Mouse (Mus musculus) embryonic facial prominence, embryonic 14.5 days (tissue): ENCODE measurements around the gene Pmp22. TPM values are rescaled to one million over a fixed set of nuclear protein-coding genes. Genes with fewer than 3 reads are reported as not detected.
A peak's percentile ranks its signal among the peaks of the same experiment; 100 is the strongest.

ENCODE experiments used
- ATAC-seq: fragments of 200-750 bp; cut with Nextera tagmentation; 2 replicates; pipeline ENCODE4 v1.8.0; 2017; ENCODE audit warnings: low read depth, moderate number of reproducible peaks, moderate TSS enrichment
- DNase-seq: peaks from one replicate; pipeline ENCODE4 v3.0.0-alpha.2; 2015; ENCODE audit warnings: low spot score
- H3K27ac ChIP-seq: fragments of 300-500 bp; sonication (generic); replicated peaks from 2 replicates; pipeline ENCODE4 v1.5.1; 2014; ENCODE audit warnings: low read depth, mild to moderate bottlenecking, low read length, moderate library complexity
- H3K27me3 ChIP-seq: fragments of 300-500 bp; sonication (generic); replicated peaks from 2 replicates; pipeline ENCODE4 v1.6.1; 2014; ENCODE audit warnings: low read length; ENCODE audit not compliant: control insufficient read depth, insufficient read depth
- H3K36me3 ChIP-seq: fragments of 300-500 bp; sonication (generic); 2 replicates; pipeline ENCODE4 v1.6.1; 2014; ENCODE audit warnings: low read length, mixed read lengths; ENCODE audit not compliant: control insufficient read depth, insufficient read depth
- H3K4me1 ChIP-seq: fragments of 300-500 bp; sonication (generic); 2 replicates; pipeline ENCODE4 v1.6.1; 2014; ENCODE audit warnings: antibody characterized with exemption, low read length; ENCODE audit not compliant: control insufficient read depth, insufficient read depth
- H3K4me2 ChIP-seq: fragments of 300-500 bp; sonication (generic); 2 replicates; pipeline ENCODE4 v1.6.1; 2014; ENCODE audit warnings: low read depth, mild to moderate bottlenecking, low read length, moderate library complexity, mixed read lengths
- H3K4me3 ChIP-seq: fragments of 300-500 bp; sonication (generic); 2 replicates; pipeline ENCODE4 v1.5.1; 2014; ENCODE audit warnings: low read depth, mild to moderate bottlenecking, low read length
- H3K9ac ChIP-seq: fragments of 300-500 bp; sonication (generic); 2 replicates; pipeline ENCODE4 v1.6.1; 2014; ENCODE audit warnings: low read depth, mild to moderate bottlenecking, low read length, moderate library complexity, mixed read lengths
- H3K9me3 ChIP-seq: fragments of 300-500 bp; sonication (generic); 2 replicates; pipeline ENCODE4 v1.6.1; 2016; ENCODE audit warnings: low read length; ENCODE audit not compliant: control insufficient read depth
- WGBS: fragments of 180-500 bp; shearing (Covaris S2); extraction: QIAGEN DNeasy Blood & Tissue Kit; methylation state at CpG from one replicate; pipeline ENCODE4 v1.1.7; 2014; 5-methylcytosine and 5-hydroxymethylcytosine counted together
- polyA plus RNA-seq: library from polyadenylated mRNA; unstranded; fragments of >200 nt; fragmentation: Nextera tagmentation; extraction: Ambion mirVana; gene quantifications from 2 replicates; pipeline ENCODE4 v1.2.1, GENCODE M21; 2014

Gene Pmp22
- polyA plus RNA-seq, 1 experiment from 2014 or later, result 297 TPM

DNA sequence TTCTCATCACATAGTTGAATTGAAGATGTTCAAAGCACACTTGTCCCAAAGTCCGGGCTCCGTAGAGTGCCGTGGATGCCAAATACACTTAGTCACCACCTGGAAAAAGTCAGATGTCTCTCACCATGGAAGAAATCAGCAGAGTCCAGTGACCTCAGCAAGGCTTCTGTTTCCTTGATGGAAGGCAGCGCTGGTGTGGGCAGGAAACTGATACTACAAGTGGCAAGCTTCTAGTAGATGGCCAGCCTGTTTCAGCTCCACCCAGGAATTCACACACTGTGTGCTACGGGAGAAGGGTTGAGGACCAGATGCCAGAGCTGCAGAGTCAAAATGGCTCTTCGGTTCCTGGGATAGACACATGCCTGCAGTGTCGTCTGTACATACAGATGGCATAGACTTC lies 9.0 kb upstream of the Pmp22 start:
- ATAC-seq (no peak), DNase-seq (no peak)
- no peaks in the 10 kb centered on the region for H3K36me3 ChIP-seq
- H3K4me2 ChIP-seq, result no peak overlapping the region
- WGBS, result 85% methylated on average over 7 of the region's 7 CpGs
- H3K4me1 ChIP-seq, result peaks cover 14% of the 10 kb centered on the region
- H3K27ac ChIP-seq, result no peak overlapping the region
- no peak overlapping the region for H3K4me3 ChIP-seq
- no peaks in the 10 kb centered on the region for H3K9me3 ChIP-seq
- H3K9ac ChIP-seq, result no peak overlapping the region
- H3K27me3 ChIP-seq, result no peaks in the 10 kb centered on the region

DNA sequence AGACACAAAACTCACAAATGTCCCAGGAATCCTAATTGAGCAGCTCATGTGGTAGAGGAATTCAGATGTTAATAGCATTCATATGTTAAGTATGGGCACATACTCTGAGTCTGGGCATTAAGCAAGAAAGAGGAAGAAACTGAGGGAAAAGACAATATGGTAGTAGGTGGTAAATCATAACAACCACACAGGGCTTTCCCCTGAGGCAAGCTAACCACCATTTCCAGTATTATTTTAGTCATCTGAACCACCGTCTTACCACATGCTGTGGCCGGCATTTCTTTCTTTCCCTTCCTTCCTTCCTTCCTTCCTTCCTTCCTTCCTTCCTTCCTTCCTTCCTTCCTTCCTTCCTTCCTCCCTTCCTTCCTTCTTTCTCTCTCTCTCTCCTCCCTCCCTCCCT lies 6.5 kb upstream of the Pmp22 start:
- no peak for DNase-seq
- no peak overlapping the region for H3K4me3 ChIP-seq
- no peaks in the 10 kb centered on the region for H3K36me3 ChIP-seq
- peaks cover 5% of the 10 kb centered on the region for H3K4me1 ChIP-seq
- H3K27me3 ChIP-seq, result no peaks in the 10 kb centered on the region
- H3K9ac ChIP-seq, result no peak overlapping the region
- no peak for ATAC-seq
- no peak overlapping the region for H3K4me2 ChIP-seq
- 54% methylated on average over 2 of the region's 2 CpGs for WGBS
- H3K9me3 ChIP-seq, result no peaks in the 10 kb centered on the region
- no peak overlapping the region for H3K27ac ChIP-seq

DNA sequence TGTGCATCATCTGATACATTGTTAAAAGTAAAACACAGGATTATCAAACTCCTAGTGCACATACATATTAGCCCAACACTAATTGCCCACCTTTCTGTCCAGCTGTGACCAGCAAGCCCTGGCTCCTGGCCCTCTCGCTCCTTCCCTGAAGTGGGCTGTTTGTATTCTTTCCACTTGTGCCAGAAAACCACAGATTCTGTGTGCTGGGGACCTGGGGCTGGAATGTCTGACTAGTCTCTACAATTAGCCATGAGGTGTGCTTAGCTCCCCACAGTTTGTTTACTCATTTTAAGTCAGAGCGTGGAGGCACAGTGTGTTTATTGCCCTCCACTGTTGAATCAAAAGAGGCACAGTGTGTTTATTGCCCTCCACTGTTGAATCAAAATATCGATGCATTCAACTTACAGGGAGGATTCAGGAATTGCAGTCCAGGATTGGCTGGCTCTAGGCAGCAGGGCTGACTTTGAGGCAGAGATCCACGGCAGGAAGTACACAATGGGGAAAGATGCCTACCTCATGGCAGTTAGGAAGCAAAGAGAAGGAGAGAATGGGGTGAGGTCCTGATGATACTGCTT lies 5.9 kb upstream of the Pmp22 start:
- Histone ChIP-seq H3K4me3 (no peak overlapping the region), H3K9me3 (no peaks in the 10 kb centered on the region), H3K4me2 (no peak overlapping the region), H3K27ac (no peak overlapping the region), H3K27me3 (no peaks in the 10 kb centered on the region), H3K4me1 (peaks cover 5% of the 10 kb centered on the region), H3K9ac (no peak overlapping the region), H3K36me3 (no peaks in the 10 kb centered on the region)
- no peak for ATAC-seq
- DNase-seq, result no peak
- 62% methylated on average over 4 of the region's 4 CpGs for WGBS

DNA sequence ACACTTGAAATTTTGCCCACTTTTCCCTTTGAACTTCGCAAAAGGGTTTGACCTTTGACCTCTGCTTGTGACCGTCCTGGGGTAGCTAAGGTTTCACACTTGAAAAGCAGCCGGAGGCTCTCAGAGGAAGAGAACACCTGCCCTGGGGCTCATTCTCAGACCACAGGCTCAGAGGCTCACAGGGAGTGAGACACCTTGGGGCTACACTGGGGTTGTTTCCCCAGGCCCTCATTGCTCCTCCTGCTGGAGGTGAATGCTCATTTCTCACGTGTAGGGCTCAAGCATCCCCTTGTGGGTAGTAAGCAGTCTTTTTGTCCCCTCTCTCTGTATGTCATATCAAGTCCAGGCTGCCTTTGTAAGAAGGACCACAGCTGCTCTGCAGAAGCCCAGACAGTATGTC lies 4.5 kb upstream of the Pmp22 start:
- Histone ChIP-seq H3K9me3 (no peaks in the 10 kb centered on the region), H3K4me2 (no peak overlapping the region), H3K9ac (no peak overlapping the region), H3K4me3 (no peak overlapping the region), H3K36me3 (no peaks in the 10 kb centered on the region), H3K27ac (no peak overlapping the region), H3K27me3 (no peaks in the 10 kb centered on the region), H3K4me1 (peaks cover 9% of the 10 kb centered on the region)
- ATAC-seq (no peak), DNase-seq (no peak)
- 11% methylated on average over 4 of the region's 4 CpGs for WGBS

DNA sequence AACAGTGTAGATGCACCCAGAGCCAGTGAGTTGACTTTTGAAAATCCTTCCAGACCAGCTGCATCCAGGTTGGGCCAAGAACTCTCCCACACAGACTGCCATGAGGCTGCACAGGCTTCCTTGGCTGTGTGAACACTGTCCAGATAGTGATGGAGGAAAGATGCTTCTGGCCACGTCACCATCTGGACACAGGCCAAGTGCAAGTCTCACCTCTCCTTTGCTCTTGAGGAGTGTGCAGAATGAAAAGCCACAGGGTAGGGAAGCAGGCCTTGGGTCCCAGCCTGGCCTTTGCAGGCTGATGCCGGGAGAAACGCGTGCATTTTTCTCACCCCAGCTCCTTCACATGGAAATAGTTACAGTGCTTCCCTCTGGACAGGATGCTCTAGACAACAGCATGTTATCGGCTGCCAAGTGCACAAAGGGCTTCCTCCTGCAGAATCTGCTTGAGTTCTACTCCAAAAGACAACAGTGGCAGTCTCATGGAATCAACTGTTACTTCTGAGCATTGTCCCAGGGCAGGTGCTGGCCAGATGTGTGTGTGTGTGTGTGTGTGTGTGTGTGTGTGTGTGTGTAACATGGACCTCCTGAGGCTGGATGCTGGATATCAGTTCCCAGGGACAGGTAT lies 2.8 kb upstream of the Pmp22 start:
- Histone ChIP-seq H3K36me3 (no peaks in the 10 kb centered on the region), H3K4me2 (no peak overlapping the region), H3K27ac (no peak overlapping the region; the same call in 1 of the 2 replicates), H3K4me3 (no peak overlapping the region), H3K9ac (no peak overlapping the region), H3K9me3 (no peaks in the 10 kb centered on the region), H3K27me3 (no peaks in the 10 kb centered on the region), H3K4me1 (peaks cover 17% of the 10 kb centered on the region)
- peak; percentile 81 for ATAC-seq
- 33% methylated on average over 5 of the region's 5 CpGs for WGBS
- DNase-seq, result peak; percentile 75

DNA sequence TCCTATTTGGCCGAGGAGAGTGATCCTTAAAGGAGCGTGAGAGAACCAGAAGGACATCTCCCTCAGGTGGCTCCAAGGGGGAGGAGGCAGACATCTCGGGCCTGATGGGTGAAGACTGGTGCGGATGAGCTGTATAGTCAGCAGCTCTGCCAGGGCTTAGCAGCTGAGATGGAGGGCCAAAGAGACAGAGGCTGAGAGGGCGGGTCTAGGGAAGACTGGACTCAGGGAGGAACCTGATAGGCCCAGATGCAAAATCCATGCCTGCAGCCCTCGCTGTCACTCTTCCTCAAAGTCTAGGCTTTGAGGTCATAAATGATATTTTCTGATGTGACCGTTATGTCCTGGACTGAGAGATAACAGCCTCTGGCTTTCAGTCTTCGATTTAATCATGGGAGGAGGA lies 1.8 kb upstream of the Pmp22 start:
- no peak overlapping the region for H3K4me2 ChIP-seq
- 80% methylated on average over 8 of the region's 8 CpGs for WGBS
- H3K4me3 ChIP-seq, result no peak overlapping the region
- H3K9me3 ChIP-seq, result no peaks in the 10 kb centered on the region
- H3K27me3 ChIP-seq, result peaks cover 8% of the 10 kb centered on the region; the same call in 1 of the 2 replicates
- no peak for ATAC-seq
- H3K36me3 ChIP-seq, result no peaks in the 10 kb centered on the region
- no peak for DNase-seq
- H3K27ac ChIP-seq, result no peak overlapping the region
- H3K9ac ChIP-seq, result no peak overlapping the region
- H3K4me1 ChIP-seq, result peaks cover 18% of the 10 kb centered on the region

DNA sequence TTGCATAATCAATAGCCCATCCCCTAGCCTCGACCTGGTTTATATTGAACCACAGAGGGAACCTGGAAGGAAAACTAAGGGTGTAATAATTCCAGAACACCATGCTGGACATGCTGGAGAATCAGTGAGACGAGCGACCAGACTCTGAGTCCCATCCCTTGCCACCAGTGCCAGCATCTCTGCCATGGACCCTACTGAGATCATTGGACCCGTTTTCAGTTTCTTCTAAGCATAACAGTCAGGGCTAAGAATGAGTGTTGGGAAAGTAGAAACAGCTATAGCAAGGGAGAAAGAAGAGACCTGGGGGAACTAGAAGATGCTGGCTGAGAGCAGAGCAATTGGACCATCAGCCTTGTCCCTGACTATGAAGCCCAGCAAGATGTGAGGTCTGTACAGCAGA lies 1.3 kb upstream of the Pmp22 start:
- Histone ChIP-seq H3K4me3 (no peak overlapping the region), H3K27me3 (peaks cover 8% of the 10 kb centered on the region; the same call in 1 of the 2 replicates), H3K27ac (no peak overlapping the region), H3K36me3 (no peaks in the 10 kb centered on the region), H3K9me3 (no peaks in the 10 kb centered on the region), H3K4me1 (peaks cover 18% of the 10 kb centered on the region), H3K9ac (no peak overlapping the region), H3K4me2 (no peak overlapping the region)
- no peak for ATAC-seq
- 89% methylated on average over 4 of the region's 4 CpGs for WGBS
- no peak for DNase-seq

DNA sequence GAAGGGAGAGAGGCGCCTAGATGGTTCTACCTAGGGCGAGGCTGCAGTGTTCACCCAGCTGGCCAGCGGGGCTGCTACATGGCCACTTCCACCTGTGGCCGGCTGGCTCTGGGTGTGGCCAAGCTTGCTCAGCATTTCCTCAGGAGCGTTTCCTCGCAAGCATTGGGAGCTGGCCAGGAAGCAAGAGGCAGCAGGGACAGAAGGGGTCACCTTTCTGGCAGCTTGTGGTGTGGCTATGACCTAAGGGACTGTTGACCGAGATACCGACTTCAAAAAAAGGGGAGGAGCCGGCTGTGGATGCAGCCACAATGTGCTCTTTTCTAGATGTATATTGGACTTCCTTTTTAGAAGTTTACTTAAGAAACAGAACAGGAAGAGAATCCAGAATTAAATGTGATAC lies 593 bp downstream of the Pmp22 start:
- H3K9ac ChIP-seq, result no peak overlapping the region
- DNase-seq (no peak), ATAC-seq (no peak)
- no peak overlapping the region for H3K4me3 ChIP-seq
- H3K36me3 ChIP-seq, result peaks cover 4% of the 10 kb centered on the region; the same call in 1 of the 2 replicates
- no peak overlapping the region for H3K27ac ChIP-seq
- peaks cover 24% of the 10 kb centered on the region for H3K4me1 ChIP-seq
- peak overlapping the region; percentile 15; the same call in 1 of the 2 replicates for H3K4me2 ChIP-seq
- H3K9me3 ChIP-seq, result no peaks in the 10 kb centered on the region
- WGBS, result 43% methylated on average over 9 of the region's 9 CpGs
- peaks cover 8% of the 10 kb centered on the region; the same call in 1 of the 2 replicates for H3K27me3 ChIP-seq

DNA sequence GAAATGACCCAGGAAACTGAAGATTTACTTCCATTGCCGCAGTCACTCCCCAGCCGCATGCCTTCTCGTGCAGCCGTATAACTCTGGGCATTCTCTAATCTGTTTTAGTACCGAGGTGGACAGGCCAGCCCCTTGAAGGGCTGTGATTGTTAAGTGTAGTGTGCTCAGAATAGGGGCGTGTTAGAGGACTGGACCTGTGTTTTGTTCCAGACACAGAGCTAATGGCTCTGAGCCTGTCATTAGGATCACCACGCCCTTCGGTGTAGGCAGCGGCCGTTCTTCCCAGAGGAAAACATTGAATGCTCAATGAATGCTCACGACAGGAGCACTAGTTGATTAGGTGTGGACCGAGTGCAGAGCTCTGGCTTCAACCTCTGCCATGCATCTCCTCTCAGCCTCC lies 1.1 kb downstream of the Pmp22 start:
- H3K4me3 ChIP-seq, result no peak overlapping the region
- H3K36me3 ChIP-seq, result peaks cover 9% of the 10 kb centered on the region; the same call in 1 of the 2 replicates
- peak overlapping the region; percentile 15; the same call in 1 of the 2 replicates for H3K4me2 ChIP-seq
- H3K27ac ChIP-seq, result no peak overlapping the region
- peaks cover 8% of the 10 kb centered on the region; the same call in 1 of the 2 replicates for H3K27me3 ChIP-seq
- no peak for DNase-seq
- 50% methylated on average over 12 of the region's 12 CpGs for WGBS
- H3K4me1 ChIP-seq, result peaks cover 28% of the 10 kb centered on the region
- H3K9ac ChIP-seq, result no peak overlapping the region
- ATAC-seq, result no peak
- H3K9me3 ChIP-seq, result no peaks in the 10 kb centered on the region
